Mouse (Mus musculus): ENCODE results near the gene Snx11. TPM values are rescaled to one million over a fixed set of nuclear protein-coding genes. Genes with fewer than 3 reads are reported as not detected.
A peak's percentile ranks its signal among the peaks of the same experiment; 100 is the strongest.

The Snx11 gene
- 15.2 and 16.8 TPM in 2 replicates for polyA plus RNA-seq (2012; rRNA removed)

GRCm38 (mm10) chr11:96776968-96777962 is at the start of gene Snx11:
Gene Snx11 (minus strand): TSS chr11:96777559.
- Histone ChIP-seq H3K4me1 (ENCODE audit: control insufficient read depth, insufficient read depth, low read length) (peaks cover 6% of the 10 kb centered on the region), H3K36me3 (ENCODE audit: control insufficient read depth, insufficient read depth, low read length) (no peaks in the 10 kb centered on the region), H3K27me3 (ENCODE audit: control insufficient read depth, insufficient read depth, low read length) (no peaks in the 10 kb centered on the region), H3K4me3 (ENCODE audit: control insufficient read depth, low read depth, low read length) (peak within 1 kb of the TSS; percentile 97), H3K27ac (ENCODE audit: control insufficient read depth, insufficient read depth, low read depth, low read length) (peak within 1 kb of the TSS; percentile 79)
- TF ChIP-seq POLR2A (IDR thresholded peaks at IDR 0.05; ENCODE audit: control insufficient read depth, low read depth, low read length) (peak; percentile 90), CTCF (IDR thresholded peaks at IDR 0.05; ENCODE audit: control insufficient read depth, insufficient read depth, insufficient replicate concordance, low read depth, low read length) (peak; percentile 8; the same call in 1 of the 2 replicates)

DNA sequence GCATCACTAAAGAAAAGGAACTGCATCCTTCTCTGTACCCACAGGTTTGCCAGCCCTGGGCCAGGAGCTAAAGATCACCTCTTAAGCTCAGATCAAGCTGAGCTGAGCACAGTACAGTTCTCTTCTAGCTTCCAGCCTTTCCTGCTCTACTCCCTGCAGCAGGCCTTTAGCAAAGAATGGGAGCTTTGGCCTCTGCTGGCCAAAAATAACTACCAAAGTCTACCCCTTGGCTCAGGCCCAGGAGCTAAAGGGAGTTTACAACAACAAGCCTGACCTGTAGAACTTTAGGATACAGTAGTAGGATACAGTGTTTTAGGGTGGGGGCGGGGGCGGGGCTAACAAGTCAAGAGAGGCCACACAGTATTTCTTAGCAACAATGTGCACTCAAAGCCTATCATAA is 49.1 kb upstream of the Snx11 start:
- Histone ChIP-seq H3K36me3 (ENCODE audit: control insufficient read depth, insufficient read depth, low read length) (no peaks in the 10 kb centered on the region; the same call in 1 of the 2 replicates), H3K27me3 (ENCODE audit: control insufficient read depth, insufficient read depth, low read length) (no peaks in the 10 kb centered on the region), H3K4me1 (ENCODE audit: control insufficient read depth, insufficient read depth, low read length) (peaks cover 31% of the 10 kb centered on the region), H3K27ac (ENCODE audit: control insufficient read depth, insufficient read depth, low read depth, low read length) (no peak overlapping the region; the same call in 1 of the 2 replicates), H3K4me3 (ENCODE audit: control insufficient read depth, low read depth, low read length) (no peak overlapping the region; the same call in 1 of the 2 replicates)
- TF ChIP-seq POLR2A (IDR thresholded peaks at IDR 0.05; ENCODE audit: control insufficient read depth, low read depth, low read length) (no peak), CTCF (IDR thresholded peaks at IDR 0.05; ENCODE audit: control insufficient read depth, insufficient read depth, insufficient replicate concordance, low read depth, low read length) (no peak)

GRCm38 (mm10) chr11:96824783-96825495 is 47.6 kb upstream of the Snx11 start:
- Histone ChIP-seq H3K27me3 (ENCODE audit: control insufficient read depth, insufficient read depth, low read length) (no peaks in the 10 kb centered on the region), H3K36me3 (ENCODE audit: control insufficient read depth, insufficient read depth, low read length) (peaks cover 2% of the 10 kb centered on the region), H3K4me3 (ENCODE audit: control insufficient read depth, low read depth, low read length) (peak overlapping the region; percentile 81), H3K4me1 (ENCODE audit: control insufficient read depth, insufficient read depth, low read length) (peaks cover 29% of the 10 kb centered on the region), H3K27ac (ENCODE audit: control insufficient read depth, insufficient read depth, low read depth, low read length) (peak overlapping the region; percentile 86)
- no peak for TF ChIP-seq CTCF (IDR thresholded peaks at IDR 0.05; ENCODE audit: control insufficient read depth, insufficient read depth, insufficient replicate concordance, low read depth, low read length)

GRCm38 (mm10) chr11:96823880-96824782 is 46.8 kb upstream of the Snx11 start:
- TF ChIP-seq CTCF (IDR thresholded peaks at IDR 0.05; ENCODE audit: control insufficient read depth, insufficient read depth, insufficient replicate concordance, low read depth, low read length) (no peak), POLR2A (IDR thresholded peaks at IDR 0.05; ENCODE audit: control insufficient read depth, low read depth, low read length) (no peak)
- Histone ChIP-seq H3K36me3 (ENCODE audit: control insufficient read depth, insufficient read depth, low read length) (peaks cover 9% of the 10 kb centered on the region), H3K27me3 (ENCODE audit: control insufficient read depth, insufficient read depth, low read length) (no peaks in the 10 kb centered on the region), H3K27ac (ENCODE audit: control insufficient read depth, insufficient read depth, low read depth, low read length) (peak overlapping the region; percentile 86), H3K4me1 (ENCODE audit: control insufficient read depth, insufficient read depth, low read length) (peaks cover 29% of the 10 kb centered on the region), H3K4me3 (ENCODE audit: control insufficient read depth, low read depth, low read length) (peak overlapping the region; percentile 81)

DNA sequence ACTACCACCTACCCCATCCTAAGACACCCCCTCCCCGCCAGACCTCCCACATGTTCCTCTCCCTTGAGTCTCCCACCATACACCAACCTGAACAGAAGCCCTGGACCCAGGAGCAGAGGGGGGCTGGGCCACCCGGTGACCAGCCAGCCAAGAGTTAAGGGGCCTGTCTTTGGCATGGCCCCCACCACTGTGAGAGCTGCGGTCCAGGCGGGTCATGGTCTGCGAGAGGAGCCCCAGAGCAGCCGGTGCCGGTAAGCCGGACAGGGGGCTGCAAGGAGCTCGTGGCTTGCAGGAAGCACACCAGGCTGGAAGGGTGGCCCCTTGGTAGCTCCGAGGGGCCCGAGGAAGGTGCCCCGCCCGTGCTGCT is 46.1 kb upstream of the Snx11 start:
- Histone ChIP-seq H3K27ac (ENCODE audit: control insufficient read depth, insufficient read depth, low read depth, low read length) (peak overlapping the region; percentile 56), H3K4me3 (ENCODE audit: control insufficient read depth, low read depth, low read length) (peak overlapping the region; percentile 81), H3K27me3 (ENCODE audit: control insufficient read depth, insufficient read depth, low read length) (no peaks in the 10 kb centered on the region), H3K4me1 (ENCODE audit: control insufficient read depth, insufficient read depth, low read length) (peaks cover 26% of the 10 kb centered on the region), H3K36me3 (ENCODE audit: control insufficient read depth, insufficient read depth, low read length) (peaks cover 9% of the 10 kb centered on the region)
- TF ChIP-seq POLR2A (IDR thresholded peaks at IDR 0.05; ENCODE audit: control insufficient read depth, low read depth, low read length): no peak
- no peak for TF ChIP-seq CTCF (IDR thresholded peaks at IDR 0.05; ENCODE audit: control insufficient read depth, insufficient read depth, insufficient replicate concordance, low read depth, low read length)

DNA sequence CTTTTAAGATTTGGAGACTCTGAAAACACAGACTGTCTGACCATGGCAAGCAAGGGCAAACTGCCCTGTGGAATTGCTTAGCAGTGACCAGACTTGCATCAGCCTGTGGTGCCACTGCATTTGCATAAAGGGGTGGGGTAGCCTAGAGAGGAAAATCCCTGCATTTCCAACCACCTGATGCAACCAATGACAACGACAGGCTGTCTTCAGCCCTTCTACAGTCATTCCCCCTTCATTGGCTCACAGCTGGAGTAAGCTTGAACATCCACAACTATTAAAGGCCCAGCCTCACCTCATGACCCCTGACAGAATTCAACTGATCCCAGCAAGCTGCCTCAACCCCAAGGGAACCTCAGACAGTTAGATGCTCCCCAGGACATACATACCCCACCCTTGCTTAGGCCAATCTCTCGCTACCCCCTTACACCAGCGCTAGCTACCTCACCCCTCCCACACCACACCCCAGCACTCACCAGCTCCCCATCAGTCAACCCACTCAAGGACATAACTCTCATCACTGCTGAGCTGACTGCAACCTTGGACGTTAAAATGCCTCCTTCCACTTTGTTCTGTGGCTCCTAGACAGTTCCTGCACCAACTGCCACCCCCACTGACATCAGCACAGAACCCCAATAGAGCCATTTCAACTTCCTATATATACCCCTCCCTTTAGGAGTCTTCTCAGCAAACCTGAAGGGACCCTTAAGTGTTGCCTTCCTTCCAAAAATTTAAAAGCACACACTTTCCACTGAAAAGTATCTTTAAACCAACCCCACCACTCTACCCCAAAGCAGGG is 45.5 kb upstream of the Snx11 start:
- TF ChIP-seq CTCF (IDR thresholded peaks at IDR 0.05; ENCODE audit: control insufficient read depth, insufficient read depth, insufficient replicate concordance, low read depth, low read length) (no peak), POLR2A (IDR thresholded peaks at IDR 0.05; ENCODE audit: control insufficient read depth, low read depth, low read length) (no peak)
- peaks cover 26% of the 10 kb centered on the region for H3K4me1 ChIP-seq (ENCODE audit: control insufficient read depth, insufficient read depth, low read length)
- peaks cover 9% of the 10 kb centered on the region for H3K36me3 ChIP-seq (ENCODE audit: control insufficient read depth, insufficient read depth, low read length)

More for the DNA sequence above, 45.5 kb upstream of the Snx11 start:
- Histone ChIP-seq H3K4me3 (ENCODE audit: control insufficient read depth, low read depth, low read length) (peak overlapping the region; percentile 81), H3K27ac (ENCODE audit: control insufficient read depth, insufficient read depth, low read depth, low read length) (no peak overlapping the region), H3K27me3 (ENCODE audit: control insufficient read depth, insufficient read depth, low read length) (no peaks in the 10 kb centered on the region)
